Mouse (Mus musculus) MEL (cell line): ENCODE results near the gene Olfr1248. TPM values are rescaled to one million over a fixed set of nuclear protein-coding genes. Genes with fewer than 3 reads are reported as not detected.
"Not testable (repeated sequence)": the region's sequence is repeated elsewhere in the genome, so short reads cannot be mapped to it uniquely, and the experiment has no call there.

Experiments
- DNase-seq: peaks from one replicate; pipeline ENCODE4 v3.0.0; 2011; ENCODE audit warnings: low read depth, low spot score
- H3K27ac ChIP-seq: 2 replicates; pipeline ENCODE4 v1.5.1; 2012; ENCODE audit warnings: low read depth, mild to moderate bottlenecking, control low read depth, low read length, moderate library complexity; ENCODE audit not compliant: control insufficient read depth
- H3K27me3 ChIP-seq, 2 experiments: fragments of 150-350 bp in 1 of 2; sonication (generic) in 1 of 2; 2 replicates each; pipeline ENCODE4 v1.6.1; 2012; ENCODE audit warnings: low read length in 2 of 2, mild to moderate bottlenecking in 2 of 2, improper control_type of control experiment in 1 of 2, moderate library complexity in 1 of 2; ENCODE audit not compliant: insufficient read depth in 2 of 2, control insufficient read depth in 1 of 2
- H3K36me3 ChIP-seq, 2 experiments: 2 replicates each; pipeline ENCODE4 v1.6.1; 2012 to 2014; ENCODE audit warnings: low read length in 2 of 2, improper control_type of control experiment in 1 of 2, inconsistent platforms in 1 of 2, mild to moderate bottlenecking in 1 of 2; ENCODE audit not compliant: insufficient read depth in 2 of 2, control insufficient read depth in 1 of 2
- H3K4me1 ChIP-seq, 2 experiments: fragments of 150-350 bp in 1 of 2; sonication (generic) in 1 of 2; 2 replicates each; pipeline ENCODE4 v1.6.1; 2012; ENCODE audit warnings: low read length in 2 of 2, improper control_type of control experiment in 1 of 2, mild to moderate bottlenecking in 1 of 2; ENCODE audit not compliant: insufficient read depth in 2 of 2, control insufficient read depth in 1 of 2
- H3K4me3 ChIP-seq, 2 experiments: fragments of 150-350 bp in 1 of 2; sonication (generic) in 1 of 2; 2 replicates each; pipeline ENCODE4 v1.5.1; 2012; ENCODE audit warnings: low read depth in 2 of 2, low read length in 2 of 2, mild to moderate bottlenecking in 2 of 2, moderate library complexity in 2 of 2, control low read depth in 1 of 2, improper control_type of control experiment in 1 of 2; ENCODE audit not compliant: control insufficient read depth in 1 of 2, insufficient read depth in 1 of 2
- H3K79me2 ChIP-seq: 2 replicates; pipeline ENCODE4 v1.6.1; 2012; ENCODE audit warnings: mild to moderate bottlenecking, low read length, moderate library complexity; ENCODE audit not compliant: control insufficient read depth, poor library complexity, insufficient read depth
- H3K9ac ChIP-seq: 2 replicates; pipeline ENCODE4 v1.6.1; 2012; ENCODE audit warnings: low read depth, mild to moderate bottlenecking, control low read depth, low read length, moderate library complexity; ENCODE audit not compliant: control insufficient read depth, poor library complexity, severe bottlenecking
- H3K9me3 ChIP-seq: fragments of 150-350 bp; sonication (generic); replicated peaks from 2 replicates; pipeline ENCODE4 v1.6.1; 2012; ENCODE audit warnings: mild to moderate bottlenecking, low read length, improper control_type of control experiment, moderate library complexity; ENCODE audit not compliant: insufficient read depth
- BHLHE40 ChIP-seq: IDR thresholded peaks from 2 replicates; pipeline ENCODE4 v1.6.1; 2012; ENCODE audit warnings: low read depth, mild to moderate bottlenecking, inconsistent platforms, low read length, improper control_type of control experiment, borderline replicate concordance
- CHD1 ChIP-seq: IDR thresholded peaks from 2 replicates; pipeline ENCODE4 v1.6.1; 2012; ENCODE audit warnings: low read depth, mild to moderate bottlenecking, inconsistent platforms, low read length, improper control_type of control experiment
- CHD2 ChIP-seq: IDR thresholded peaks from 2 replicates; pipeline ENCODE4 v1.6.1; 2011; ENCODE audit warnings: low read length, improper control_type of control experiment
- CTCF ChIP-seq, 3 experiments: IDR thresholded peaks in 2 of 3; conservative IDR thresholded peaks in 1 of 3; 2 replicates each; pipeline ENCODE4 v1.5.1; 2011 to 2012; ENCODE audit warnings: low read length in 3 of 3, low read depth in 2 of 3, mild to moderate bottlenecking in 2 of 3, improper control_type of control experiment in 1 of 3, inconsistent platforms in 1 of 3, mixed read lengths in 1 of 3, moderate library complexity in 1 of 3; ENCODE audit not compliant: control insufficient read depth in 1 of 3, insufficient read depth in 1 of 3, poor library complexity in 1 of 3, severe bottlenecking in 1 of 3
- E2F4 ChIP-seq: IDR thresholded peaks from 2 replicates; pipeline ENCODE4 v1.6.1; 2011; ENCODE audit warnings: low read depth, low read length, improper control_type of control experiment, borderline replicate concordance
- ELF1 ChIP-seq: IDR thresholded peaks from 2 replicates; pipeline ENCODE4 v1.6.1; 2014; ENCODE audit warnings: low read depth, mild to moderate bottlenecking, inconsistent platforms, low read length, improper control_type of control experiment, moderate library complexity
- EP300 ChIP-seq, 2 experiments: IDR thresholded peaks; 2 replicates each; pipeline ENCODE4 v1.6.1; 2011; ENCODE audit warnings: improper control_type of control experiment in 2 of 2, low read length in 2 of 2, low read depth in 1 of 2, mild to moderate bottlenecking in 1 of 2
- ETS1 ChIP-seq: IDR thresholded peaks from 2 replicates; pipeline ENCODE4 v1.6.1; 2012; ENCODE audit warnings: low read depth, mild to moderate bottlenecking, inconsistent platforms, low read length, improper control_type of control experiment, moderate library complexity
- GABPA ChIP-seq: IDR thresholded peaks from 2 replicates; pipeline ENCODE4 v1.6.1; 2012; ENCODE audit warnings: low read depth, mild to moderate bottlenecking, inconsistent platforms, low read length, improper control_type of control experiment, moderate library complexity
- MAFK ChIP-seq: IDR thresholded peaks from 2 replicates; pipeline ENCODE4 v1.6.1; 2011; ENCODE audit warnings: low read depth, mild to moderate bottlenecking, low read length, improper control_type of control experiment, borderline replicate concordance
- MAX ChIP-seq: IDR thresholded peaks from 2 replicates; pipeline ENCODE4 v1.6.1; 2011; ENCODE audit warnings: low read length, improper control_type of control experiment
- MAZ ChIP-seq: IDR thresholded peaks from 2 replicates; pipeline ENCODE4 v1.6.1; 2012; ENCODE audit warnings: low read depth, mild to moderate bottlenecking, inconsistent platforms, low read length, improper control_type of control experiment
- MXI1 ChIP-seq: IDR thresholded peaks from 2 replicates; pipeline ENCODE4 v1.6.1; 2011; ENCODE audit warnings: mild to moderate bottlenecking, low read depth, low read length, improper control_type of control experiment
- NRF1 ChIP-seq: IDR thresholded peaks from 2 replicates; pipeline ENCODE4 v1.6.1; 2014; ENCODE audit warnings: low read depth, mild to moderate bottlenecking, inconsistent platforms, low read length, improper control_type of control experiment, moderate library complexity; ENCODE audit not compliant: poor library complexity, insufficient read depth, severe bottlenecking
- POLR2A ChIP-seq, 2 experiments: IDR thresholded peaks; 2 replicates each; pipeline ENCODE4 v1.6.1; 2011 to 2012; ENCODE audit warnings: low read length in 2 of 2, mild to moderate bottlenecking in 2 of 2, control low read depth in 1 of 2, improper control_type of control experiment in 1 of 2, low read depth in 1 of 2, moderate library complexity in 1 of 2; ENCODE audit not compliant: control insufficient read depth in 1 of 2, insufficient read depth in 1 of 2, poor library complexity in 1 of 2
- POLR2AphosphoS2 ChIP-seq: IDR thresholded peaks from 2 replicates; pipeline ENCODE4 v1.6.1; 2011; ENCODE audit warnings: low read length, improper control_type of control experiment
- POLR2AphosphoS5 ChIP-seq: IDR thresholded peaks from 2 replicates; pipeline ENCODE4 v1.6.1; 2012; ENCODE audit warnings: low read depth, borderline replicate concordance, mild to moderate bottlenecking, inconsistent platforms, low read length, moderate library complexity, mixed read lengths
- RAD21 ChIP-seq: IDR thresholded peaks from 2 replicates; pipeline ENCODE4 v1.6.1; 2011; ENCODE audit warnings: mild to moderate bottlenecking, low read depth, low read length, improper control_type of control experiment
- SIN3A ChIP-seq: IDR thresholded peaks from 2 replicates; pipeline ENCODE4 v1.6.1; 2012; ENCODE audit warnings: low read length, improper control_type of control experiment, inconsistent platforms
- TBP ChIP-seq: IDR thresholded peaks from 2 replicates; pipeline ENCODE4 v1.8.0; 2011; ENCODE audit warnings: low read depth, low read length, improper control_type of control experiment
- USF2 ChIP-seq, 2 experiments: IDR thresholded peaks; 2 replicates each; pipeline ENCODE4 v1.6.1; 2011 to 2012; ENCODE audit warnings: improper control_type of control experiment in 2 of 2, low read length in 2 of 2, borderline replicate concordance in 1 of 2, inconsistent platforms in 1 of 2, low read depth in 1 of 2, mild to moderate bottlenecking in 1 of 2; ENCODE audit not compliant: insufficient read depth in 1 of 2
- ZC3H11A ChIP-seq: IDR thresholded peaks from 2 replicates; pipeline ENCODE4 v1.6.1; 2012; ENCODE audit warnings: low read depth, mild to moderate bottlenecking, inconsistent platforms, low read length, improper control_type of control experiment
- ZKSCAN1 ChIP-seq: IDR thresholded peaks from 2 replicates; pipeline ENCODE4 v1.6.1; 2012; ENCODE audit warnings: low read depth, mild to moderate bottlenecking, inconsistent platforms, low read length, improper control_type of control experiment, moderate library complexity
- ZNF384 ChIP-seq: IDR thresholded peaks from 2 replicates; pipeline ENCODE4 v1.6.1; 2012; ENCODE audit warnings: low read depth, mild to moderate bottlenecking, inconsistent platforms, low read length, improper control_type of control experiment
- polyA plus RNA-seq, 2 experiments: library from polyadenylated mRNA; stranded (reverse) in 1 of 2; unstranded in 1 of 2; fragments of >175 nt in 1 of 2; fragments of >200 nt in 1 of 2; gene quantifications; 2 replicates each; pipeline versions ENCODE4 v1.2.1 to v1.2.4; 2012; ENCODE audit warnings: low replicate concordance in 2 of 2, low read depth in 1 of 2; ENCODE audit not compliant: insufficient read length in 2 of 2, insufficient read depth in 1 of 2, missing spikeins in 1 of 2
- total RNA-seq: library from RNA; depleted of rRNA; stranded (reverse); fragments of 300-350 nt; gene quantifications from 2 replicates; pipeline ENCODE4 v1.2.3, GENCODE M21; 2012; rRNA removed

The Olfr1248 gene
- total RNA-seq (not detected in 2 replicates), polyA plus RNA-seq (not detected)

GRCm38 (mm10) chr2:89618145-89618544 is at the start of gene Olfr1248:
Olfr1248 (minus strand) TSS chr2:89618245.
- DNase-seq, H3K27me3 ChIP-seq, H3K79me2 ChIP-seq, H3K36me3 ChIP-seq, H3K27ac ChIP-seq, H3K9me3 ChIP-seq, H3K4me3 ChIP-seq, H3K9ac ChIP-seq, H3K4me1 ChIP-seq: not testable (repeated sequence)

GRCm38 (mm10) chr2:89661367-89661766 is 43.3 kb upstream of the Olfr1248 start, which contains the start of gene Olfr1250:
Olfr1250 (minus strand) TSS chr2:89661467.
- TF ChIP-seq GABPA (no peak), TBP (no peak), USF2 (IDR thresholded peaks at IDR 0.05; ENCODE audit: borderline replicate concordance in 1 of 2, insufficient read depth in 1 of 2, low read depth in 1 of 2, low read length in 2 of 2) (no peak), EP300 (IDR thresholded peaks at IDR 0.05; ENCODE audit: low read depth in 1 of 2, low read length in 2 of 2) (no peak), SIN3A (no peak), ELF1 (no peak), RAD21 (no peak), CTCF (IDR thresholded peaks at IDR 0.05 in 2 of 3, conservative IDR thresholded peaks at IDR 0.05 in 1 of 3; ENCODE audit: control insufficient read depth in 1 of 3, insufficient read depth in 1 of 3, low read depth in 2 of 3, low read length in 3 of 3, poor library complexity in 1 of 3, severe bottlenecking in 1 of 3) (no peak), MXI1 (no peak), POLR2A (IDR thresholded peaks at IDR 0.05; ENCODE audit: control insufficient read depth in 1 of 2, insufficient read depth in 1 of 2, low read depth in 1 of 2, low read length in 2 of 2, poor library complexity in 1 of 2) (no peak), POLR2AphosphoS2 (no peak)
- no peak within 1 kb of the TSS for H3K4me3 ChIP-seq
- no peak within 1 kb of the TSS for H3K27ac ChIP-seq
- no peak for DNase-seq
- H3K9ac ChIP-seq, result no peak within 1 kb of the TSS
- H3K4me1 ChIP-seq, result no peaks in the 10 kb centered on the region
- no peaks in the 10 kb centered on the region for H3K36me3 ChIP-seq
- no peaks in the 10 kb centered on the region for H3K79me2 ChIP-seq
- H3K27me3 ChIP-seq, result no peaks in the 10 kb centered on the region
- no peaks in the 10 kb centered on the region for H3K9me3 ChIP-seq

GRCm38 (mm10) chr2:89634883-89635282 is 16.8 kb upstream of the Olfr1248 start, which contains the start of gene Olfr1249:
Olfr1249 (minus strand) TSS chr2:89634983.
- no peak for TF ChIP-seq E2F4
- TF ChIP-seq SIN3A, result no peak
- TF ChIP-seq EP300 (IDR thresholded peaks at IDR 0.05; ENCODE audit: low read depth in 1 of 2, low read length in 2 of 2), result no peak
- TF ChIP-seq POLR2AphosphoS5, result no peak
- TF ChIP-seq BHLHE40, result no peak
- TF ChIP-seq NRF1, result no peak
- no peak for TF ChIP-seq MAZ
- no peak for TF ChIP-seq ZNF384
- TF ChIP-seq ZKSCAN1, result no peak
- TF ChIP-seq MAX, result no peak
- no peak for TF ChIP-seq GABPA
- TF ChIP-seq ETS1, result no peak
- TF ChIP-seq CHD1, result no peak
- TF ChIP-seq CHD2, result no peak
- TF ChIP-seq ZC3H11A, result no peak
- no peak for TF ChIP-seq POLR2AphosphoS2
- no peak for TF ChIP-seq MAFK
- TF ChIP-seq CTCF (IDR thresholded peaks at IDR 0.05 in 2 of 3, conservative IDR thresholded peaks at IDR 0.05 in 1 of 3; ENCODE audit: control insufficient read depth in 1 of 3, insufficient read depth in 1 of 3, low read depth in 2 of 3, low read length in 3 of 3, poor library complexity in 1 of 3, severe bottlenecking in 1 of 3), result no peak
- TF ChIP-seq, all 39 proteins: peak for 0
- H3K27ac ChIP-seq, result no peak within 1 kb of the TSS

More at GRCm38 (mm10) chr2:89634883-89635282, 16.8 kb upstream of the Olfr1248 start, which contains the start of gene Olfr1249:
- no peaks in the 10 kb centered on the region for H3K79me2 ChIP-seq
- H3K9me3 ChIP-seq, result no peaks in the 10 kb centered on the region
- no peaks in the 10 kb centered on the region for H3K4me1 ChIP-seq
- H3K27me3 ChIP-seq, result no peaks in the 10 kb centered on the region
- no peaks in the 10 kb centered on the region for H3K36me3 ChIP-seq
- no peak within 1 kb of the TSS for H3K9ac ChIP-seq
- H3K4me3 ChIP-seq, result no peak within 1 kb of the TSS
- no peak for DNase-seq
